Mouse (Mus musculus) MEL (cell line): Measurements from ENCODE around the gene Nxph4.

Source experiments
- BHLHE40 ChIP-seq: IDR thresholded peaks from 2 replicates; pipeline ENCODE4 v1.6.1; 2012; ENCODE audit warnings: low read depth, mild to moderate bottlenecking, inconsistent platforms, low read length, improper control_type of control experiment, borderline replicate concordance
- CHD2 ChIP-seq: IDR thresholded peaks from 2 replicates; pipeline ENCODE4 v1.6.1; 2011; ENCODE audit warnings: low read length, improper control_type of control experiment
- CTCF ChIP-seq, 3 experiments: IDR thresholded peaks in 2 of 3; conservative IDR thresholded peaks in 1 of 3; 2 replicates each; pipeline ENCODE4 v1.5.1; 2011 to 2012; ENCODE audit warnings: low read length in 3 of 3, low read depth in 2 of 3, mild to moderate bottlenecking in 2 of 3, improper control_type of control experiment in 1 of 3, inconsistent platforms in 1 of 3, mixed read lengths in 1 of 3, moderate library complexity in 1 of 3; ENCODE audit not compliant: control insufficient read depth in 1 of 3, insufficient read depth in 1 of 3, poor library complexity in 1 of 3, severe bottlenecking in 1 of 3
- E2F4 ChIP-seq: IDR thresholded peaks from 2 replicates; pipeline ENCODE4 v1.6.1; 2011; ENCODE audit warnings: low read depth, low read length, improper control_type of control experiment, borderline replicate concordance
- EP300 ChIP-seq, 2 experiments: IDR thresholded peaks; 2 replicates each; pipeline ENCODE4 v1.6.1; 2011; ENCODE audit warnings: improper control_type of control experiment in 2 of 2, low read length in 2 of 2, low read depth in 1 of 2, mild to moderate bottlenecking in 1 of 2
- GATA1 ChIP-seq: IDR thresholded peaks from 2 replicates; pipeline ENCODE4 v1.6.1; 2011; ENCODE audit warnings: low read depth, low read length, improper control_type of control experiment
- HCFC1 ChIP-seq: IDR thresholded peaks from 2 replicates; pipeline ENCODE4 v1.6.1; 2012; ENCODE audit warnings: low read depth, mild to moderate bottlenecking, inconsistent platforms, low read length, improper control_type of control experiment, moderate library complexity
- NELFE ChIP-seq: IDR thresholded peaks from 2 replicates; pipeline ENCODE4 v1.6.1; 2011; ENCODE audit warnings: low read depth, low read length, improper control_type of control experiment
- POLR2A ChIP-seq, 2 experiments: IDR thresholded peaks; 2 replicates each; pipeline ENCODE4 v1.6.1; 2011 to 2012; ENCODE audit warnings: low read length in 2 of 2, mild to moderate bottlenecking in 2 of 2, control low read depth in 1 of 2, improper control_type of control experiment in 1 of 2, low read depth in 1 of 2, moderate library complexity in 1 of 2; ENCODE audit not compliant: control insufficient read depth in 1 of 2, insufficient read depth in 1 of 2, poor library complexity in 1 of 2
- SMC3 ChIP-seq: IDR thresholded peaks from 2 replicates; pipeline ENCODE4 v1.6.1; 2011; ENCODE audit warnings: low read depth, low read length, improper control_type of control experiment
- TAL1 ChIP-seq: IDR thresholded peaks from 2 replicates; pipeline ENCODE4 v1.6.1; 2012; ENCODE audit warnings: mild to moderate bottlenecking, inconsistent platforms, low read length, moderate library complexity, mixed read lengths
- ZC3H11A ChIP-seq: IDR thresholded peaks from 2 replicates; pipeline ENCODE4 v1.6.1; 2012; ENCODE audit warnings: low read depth, mild to moderate bottlenecking, inconsistent platforms, low read length, improper control_type of control experiment
- ZMIZ1 ChIP-seq: IDR thresholded peaks from 2 replicates; pipeline ENCODE4 v1.6.1; 2012; ENCODE audit warnings: low read depth, mild to moderate bottlenecking, inconsistent platforms, low read length, improper control_type of control experiment, moderate library complexity

DNA sequence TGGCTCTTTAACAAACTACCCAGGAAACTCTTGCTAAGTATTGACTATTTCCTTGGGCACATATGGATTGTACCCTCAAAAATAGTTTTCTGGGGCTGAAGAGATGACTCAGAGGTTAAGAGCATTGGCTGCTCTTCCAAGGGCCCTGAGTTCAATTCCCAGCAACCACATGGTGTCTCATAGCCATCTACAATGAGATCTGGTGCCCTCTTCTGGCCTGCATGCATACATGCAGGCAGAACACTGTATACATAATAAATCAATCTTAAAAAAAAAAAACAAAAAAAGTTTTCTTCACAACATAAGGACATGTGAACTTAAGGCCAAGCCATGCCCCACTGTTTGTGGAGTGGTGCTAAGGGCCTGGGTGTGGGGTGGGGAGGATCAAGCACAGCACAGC lies 26.8 kb upstream of the Nxph4 start:
- TF ChIP-seq CTCF (IDR thresholded peaks at IDR 0.05 in 2 of 3, conservative IDR thresholded peaks at IDR 0.05 in 1 of 3; ENCODE audit: control insufficient read depth in 1 of 3, insufficient read depth in 1 of 3, low read depth in 2 of 3, low read length in 3 of 3, poor library complexity in 1 of 3, severe bottlenecking in 1 of 3) (peak; percentile 19 to 51 (median 46); a peak in 4 of 6 replicates), POLR2A (IDR thresholded peaks at IDR 0.05; ENCODE audit: control insufficient read depth in 1 of 2, insufficient read depth in 1 of 2, low read depth in 1 of 2, low read length in 2 of 2, poor library complexity in 1 of 2) (no peak), E2F4 (no peak), GATA1 (no peak), HCFC1 (no peak), CHD2 (no peak), TAL1 (no peak), ZC3H11A (no peak), EP300 (IDR thresholded peaks at IDR 0.05; ENCODE audit: low read depth in 1 of 2, low read length in 2 of 2) (no peak), ZMIZ1 (no peak), SMC3 (peak; percentile 31), BHLHE40 (no peak), NELFE (no peak)
